Mouse (Mus musculus) hindbrain, embryonic 10.5 days (tissue): ENCODE results near the gene Lrp2. TPM values are rescaled to one million over a fixed set of nuclear protein-coding genes. Genes with fewer than 3 reads are reported as not detected.

ENCODE experiments used
- DNase-seq: peaks from one replicate; pipeline ENCODE4 v3.0.0-alpha.2; 2017; ENCODE audit warnings: low spot score
- H3K27ac ChIP-seq: fragments of 300-500 bp; sonication (generic); 2 replicates; pipeline ENCODE4 v1.5.1; 2016; ENCODE audit warnings: mild to moderate bottlenecking, moderate library complexity
- H3K27me3 ChIP-seq: fragments of 300-500 bp; sonication (generic); 2 replicates; pipeline ENCODE4 v1.6.1; 2016; ENCODE audit warnings: mild to moderate bottlenecking; ENCODE audit not compliant: poor library complexity, insufficient read depth, severe bottlenecking
- H3K36me3 ChIP-seq: fragments of 300-500 bp; sonication (generic); 2 replicates; pipeline ENCODE4 v1.6.1; 2016; ENCODE audit warnings: mild to moderate bottlenecking, moderate library complexity
- H3K4me1 ChIP-seq: fragments of 300-500 bp; sonication (generic); replicated peaks from 2 replicates; pipeline ENCODE4 v1.6.1; 2016; ENCODE audit warnings: mild to moderate bottlenecking
- H3K4me3 ChIP-seq: fragments of 300-500 bp; sonication (generic); 2 replicates; pipeline ENCODE4 v1.5.1; 2016; ENCODE audit warnings: mild to moderate bottlenecking, moderate library complexity
- H3K9me3 ChIP-seq: fragments of 300-500 bp; sonication (generic); 2 replicates; pipeline ENCODE4 v1.6.1; 2016; ENCODE audit warnings: mild to moderate bottlenecking, moderate library complexity
- WGBS: fragments of 180-500 bp; shearing (Covaris S2); methylation state at CpG from one replicate; pipeline ENCODE4 v1.1.7; 2016; 5-methylcytosine and 5-hydroxymethylcytosine counted together
- polyA plus RNA-seq: library from polyadenylated mRNA; unstranded; fragments of >200 nt; fragmentation: Nextera tagmentation; extraction: Ambion mirVana; gene quantifications from 2 replicates; pipeline ENCODE4 v1.2.1, GENCODE M21; 2016

Lrp2 gene
- polyA plus RNA-seq, 1 experiment from 2014 or later: 2.0 TPM

DNA sequence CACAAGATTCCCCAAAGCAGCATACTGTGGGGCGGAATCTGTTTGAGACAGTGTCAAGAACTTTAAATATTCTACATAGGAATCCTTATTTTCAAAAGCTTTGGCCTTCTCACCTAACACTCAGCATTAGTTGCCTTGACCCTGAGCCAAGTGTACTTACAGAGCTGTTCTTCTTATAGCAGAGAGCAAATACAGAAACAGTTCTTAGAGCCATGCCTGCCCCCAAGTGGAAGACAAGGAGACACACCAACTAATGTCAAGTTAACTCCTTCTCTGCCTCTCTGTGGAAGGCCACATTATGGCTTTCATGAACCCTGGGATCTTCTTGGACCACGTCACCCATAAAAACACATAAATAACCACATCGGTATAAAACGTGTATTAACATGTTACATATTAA, 114.0 kb downstream of the Lrp2 start:
- Histone ChIP-seq H3K4me3 (no peak overlapping the region), H3K9me3 (no peaks in the 10 kb centered on the region), H3K4me1 (no peaks in the 10 kb centered on the region), H3K27me3 (no peaks in the 10 kb centered on the region), H3K36me3 (peaks cover 12% of the 10 kb centered on the region), H3K27ac (no peak overlapping the region)
- no peak for DNase-seq
- 88% methylated on average over 4 of the region's 4 CpGs for WGBS

DNA sequence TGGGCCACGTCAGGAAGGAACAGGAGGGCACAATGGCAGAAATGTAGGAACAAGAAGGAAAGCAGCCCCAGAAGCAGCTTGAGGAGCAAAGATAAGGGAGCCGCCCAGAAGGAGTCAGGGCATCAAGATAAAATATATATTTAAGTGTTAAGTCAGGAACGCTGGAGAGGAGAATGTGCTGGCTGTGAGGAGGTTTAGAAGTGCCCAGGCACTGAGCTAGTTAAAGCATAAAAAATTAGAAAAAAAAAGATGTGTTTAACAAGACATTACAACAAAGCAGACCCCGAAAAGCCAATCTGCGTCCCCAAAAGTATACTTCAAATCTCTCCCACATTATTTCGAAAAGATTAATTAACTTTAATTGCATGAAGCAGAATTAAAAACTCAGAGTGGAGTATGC, 122.3 kb downstream of the Lrp2 start:
- Histone ChIP-seq H3K4me1 (no peaks in the 10 kb centered on the region), H3K9me3 (no peaks in the 10 kb centered on the region), H3K27ac (no peak overlapping the region), H3K36me3 (peaks cover 34% of the 10 kb centered on the region), H3K4me3 (no peak overlapping the region), H3K27me3 (no peaks in the 10 kb centered on the region)
- DNase-seq: no peak
- 91% methylated on average over 6 of the region's 6 CpGs for WGBS

DNA sequence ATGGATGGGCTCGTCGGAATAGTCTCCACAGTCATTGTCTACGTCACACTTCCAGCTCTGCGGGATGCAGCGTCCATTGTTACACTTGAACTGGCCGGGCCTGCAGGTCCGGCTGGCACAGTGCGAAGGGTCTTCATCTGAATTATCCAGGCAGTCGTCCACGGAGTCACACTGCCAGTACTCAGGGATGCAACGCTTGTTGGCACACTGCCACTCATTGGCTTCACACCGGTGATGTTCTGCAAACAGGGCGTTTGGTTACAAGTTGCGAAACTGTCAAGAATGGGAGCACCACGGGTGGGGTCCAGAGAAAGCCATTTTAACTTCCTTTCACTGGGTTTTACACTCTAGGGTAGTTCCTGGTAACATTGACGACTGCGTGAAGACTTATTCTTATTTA, 126.4 kb downstream of the Lrp2 start:
- 92% methylated on average over 17 of the region's 17 CpGs for WGBS
- peaks cover 33% of the 10 kb centered on the region for H3K36me3 ChIP-seq
- DNase-seq: no peak
- H3K4me1 ChIP-seq: no peaks in the 10 kb centered on the region
- H3K27me3 ChIP-seq: no peaks in the 10 kb centered on the region
- no peak overlapping the region for H3K4me3 ChIP-seq
- no peaks in the 10 kb centered on the region for H3K9me3 ChIP-seq
- H3K27ac ChIP-seq: no peak overlapping the region

DNA sequence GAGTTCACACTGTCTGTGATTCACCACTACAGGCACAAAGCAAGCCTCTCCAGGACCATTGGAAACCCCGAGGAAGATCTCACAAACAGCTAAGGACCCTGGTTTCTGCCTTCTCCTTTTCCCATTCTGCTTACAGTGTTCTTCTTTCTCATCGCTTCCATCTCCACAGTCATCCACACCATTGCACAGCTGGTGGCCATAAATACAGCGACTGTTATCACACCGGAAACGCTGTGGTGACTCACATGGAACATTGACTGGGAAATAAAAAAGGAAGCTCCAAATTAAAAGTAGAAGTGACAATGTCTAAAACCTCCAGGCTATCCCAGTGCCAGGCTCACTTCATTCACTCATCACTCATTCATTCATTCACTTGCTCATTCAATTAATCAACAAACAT, 134.7 kb downstream of the Lrp2 start:
- Histone ChIP-seq H3K4me1 (no peaks in the 10 kb centered on the region), H3K9me3 (no peaks in the 10 kb centered on the region), H3K4me3 (no peak overlapping the region), H3K27ac (no peak overlapping the region), H3K27me3 (no peaks in the 10 kb centered on the region), H3K36me3 (peaks cover 36% of the 10 kb centered on the region)
- DNase-seq: no peak
- WGBS: 90% methylated on average over 5 of the region's 5 CpGs

DNA sequence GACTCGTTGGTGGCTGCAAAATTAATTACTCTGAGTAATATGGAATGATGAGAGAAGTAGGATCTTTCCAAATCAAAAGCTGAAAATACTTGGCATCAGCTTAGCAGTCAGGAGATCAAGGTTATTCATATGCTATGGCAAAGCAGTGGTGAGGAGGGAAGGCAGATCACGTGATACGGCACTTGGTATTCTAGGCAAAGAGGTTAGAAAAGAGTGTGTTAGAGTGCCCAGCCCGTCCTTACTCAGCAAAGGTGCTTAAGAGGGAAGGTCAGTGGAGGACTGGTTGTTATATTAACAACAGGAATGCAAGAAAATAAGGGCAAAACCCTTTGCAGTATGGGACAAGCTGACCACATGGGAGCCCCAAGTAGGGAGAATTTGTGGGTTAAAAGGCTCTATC, 137.3 kb downstream of the Lrp2 start:
- Histone ChIP-seq H3K4me3 (no peak overlapping the region), H3K9me3 (no peaks in the 10 kb centered on the region), H3K4me1 (no peaks in the 10 kb centered on the region), H3K36me3 (peaks cover 20% of the 10 kb centered on the region; the same call in 1 of the 2 replicates), H3K27me3 (no peaks in the 10 kb centered on the region), H3K27ac (no peak overlapping the region)
- 91% methylated on average over 4 of the region's 4 CpGs for WGBS
- no peak for DNase-seq

DNA sequence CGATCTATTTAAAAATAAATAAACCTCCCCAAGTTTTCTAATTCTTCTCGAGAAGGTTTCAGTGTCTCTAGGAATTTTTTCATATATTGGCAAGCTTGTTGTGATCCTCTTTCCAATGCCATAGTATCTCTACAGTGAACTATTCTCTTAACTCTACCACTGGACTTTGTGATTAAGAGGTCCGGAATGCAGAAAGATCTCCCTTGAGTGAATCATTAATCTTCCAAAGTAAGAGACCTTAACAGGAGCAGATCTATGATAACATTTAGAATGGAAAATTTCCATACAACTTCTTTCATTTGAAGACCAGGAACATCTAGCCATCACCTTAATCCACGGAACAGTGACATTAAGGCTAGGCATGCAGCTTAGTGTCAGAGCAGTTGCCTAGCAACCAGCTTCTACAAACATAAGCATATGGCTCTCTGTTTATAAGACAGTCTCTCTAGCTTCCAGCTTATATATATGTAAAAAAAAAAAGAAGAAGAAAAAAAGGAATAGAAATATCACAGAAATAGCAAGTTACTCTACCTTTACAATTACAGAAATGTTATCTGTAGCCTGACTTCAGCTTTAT, 139.9 kb downstream of the Lrp2 start:
- Histone ChIP-seq H3K4me3 (no peak overlapping the region), H3K27me3 (no peaks in the 10 kb centered on the region), H3K36me3 (peaks cover 19% of the 10 kb centered on the region; the same call in 1 of the 2 replicates), H3K4me1 (no peaks in the 10 kb centered on the region), H3K9me3 (no peaks in the 10 kb centered on the region), H3K27ac (no peak overlapping the region)
- 82% methylated on average over 4 of the region's 4 CpGs for WGBS
- no peak for DNase-seq

DNA sequence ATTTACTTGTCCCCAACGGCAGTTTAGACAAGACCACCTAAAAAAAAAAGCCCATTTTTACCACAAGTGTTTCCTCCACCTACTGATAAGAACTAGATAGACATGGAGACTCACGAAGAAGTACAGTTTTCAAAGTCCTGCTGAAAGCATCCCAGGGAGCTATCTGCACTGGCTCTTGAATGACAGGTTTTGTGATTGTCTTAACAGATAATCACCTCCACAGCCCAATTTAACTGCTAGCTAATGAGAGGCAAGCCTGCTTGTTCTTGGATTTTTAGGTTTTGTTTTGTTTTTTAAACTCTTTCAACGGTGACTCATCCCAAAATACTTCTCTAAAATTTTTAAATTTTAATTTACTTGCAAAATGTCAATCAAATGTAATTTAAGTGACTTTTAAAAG, 144.2 kb downstream of the Lrp2 start:
- no peak overlapping the region for H3K27ac ChIP-seq
- no peaks in the 10 kb centered on the region for H3K9me3 ChIP-seq
- no peaks in the 10 kb centered on the region for H3K27me3 ChIP-seq
- H3K36me3 ChIP-seq: peaks cover 16% of the 10 kb centered on the region
- 79% methylated on average over 3 of the region's 3 CpGs for WGBS
- no peak for DNase-seq
- no peaks in the 10 kb centered on the region for H3K4me1 ChIP-seq
- no peak overlapping the region for H3K4me3 ChIP-seq

DNA sequence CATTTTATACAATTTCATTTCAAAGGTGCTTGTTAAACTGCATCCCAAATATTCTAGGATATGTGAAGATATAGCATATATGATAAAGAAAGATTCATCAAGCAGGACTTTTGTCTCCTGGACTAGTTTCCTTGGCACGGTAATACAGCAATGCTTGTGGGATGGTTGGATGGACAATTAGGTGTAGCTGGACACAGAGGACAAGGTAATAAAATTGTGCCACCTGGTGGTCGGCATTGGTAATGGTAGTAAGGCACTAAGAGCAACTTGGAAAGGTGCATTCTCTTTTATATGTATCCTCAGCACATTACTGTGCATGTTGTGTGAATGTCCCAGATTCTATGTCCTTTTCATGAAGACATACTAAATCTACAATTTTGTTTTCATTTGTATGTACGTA, 157.7 kb downstream of the Lrp2 start:
- no peaks in the 10 kb centered on the region for H3K9me3 ChIP-seq
- peak; percentile 68 for DNase-seq
- H3K27me3 ChIP-seq: no peaks in the 10 kb centered on the region
- whole genome bisulfite sequencing: 39% methylated on average over 3 of the region's 3 CpGs
- no peak overlapping the region for H3K4me3 ChIP-seq
- H3K4me1 ChIP-seq: no peaks in the 10 kb centered on the region
- peaks cover 19% of the 10 kb centered on the region; the same call in 1 of the 2 replicates for H3K36me3 ChIP-seq
- H3K27ac ChIP-seq: no peak overlapping the region

DNA sequence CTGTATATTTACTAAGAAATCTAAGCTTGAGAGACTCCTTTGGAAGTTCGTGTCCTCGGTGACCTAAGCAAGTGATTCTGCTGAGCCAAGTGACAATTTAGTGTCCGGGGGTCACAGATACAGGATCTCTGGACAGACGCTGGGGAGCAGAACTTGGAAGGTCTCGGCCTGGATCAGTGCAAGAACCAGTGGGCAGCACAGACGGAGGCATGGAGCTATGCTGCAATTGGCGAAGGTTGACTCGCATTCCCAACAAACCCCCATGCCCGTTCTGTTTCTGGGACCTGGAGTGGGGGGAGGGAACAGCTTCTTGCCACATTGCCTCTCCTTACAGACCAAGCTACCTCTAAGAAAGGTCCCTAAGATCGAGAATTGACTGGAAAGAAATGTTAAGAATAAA, 158.7 kb downstream of the Lrp2 start:
- Histone ChIP-seq H3K27me3 (no peaks in the 10 kb centered on the region), H3K4me3 (no peak overlapping the region), H3K9me3 (no peaks in the 10 kb centered on the region), H3K36me3 (peaks cover 9% of the 10 kb centered on the region; the same call in 1 of the 2 replicates), H3K27ac (no peak overlapping the region), H3K4me1 (no peaks in the 10 kb centered on the region)
- 91% methylated on average over 10 of the region's 10 CpGs for WGBS
- no peak for DNase-seq

DNA sequence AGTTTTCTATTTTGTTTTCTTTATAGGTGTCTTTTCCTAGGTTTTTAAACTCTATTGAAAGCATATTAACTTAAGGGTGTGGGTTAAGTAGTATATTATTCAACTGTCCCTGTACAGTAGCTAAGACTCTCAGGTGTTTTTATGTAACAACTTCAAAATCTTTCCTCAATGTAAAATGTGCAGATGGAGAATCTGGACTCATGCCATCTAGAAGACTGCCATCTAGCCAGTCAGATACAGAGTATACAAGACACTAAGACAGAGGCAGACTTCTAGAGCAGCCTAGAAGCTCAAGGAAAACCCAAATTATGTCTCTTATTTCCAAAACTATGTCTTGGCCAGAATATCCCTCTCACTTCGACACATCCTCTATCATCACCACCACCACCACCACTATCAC, 159.8 kb downstream of the Lrp2 start:
- H3K27me3 ChIP-seq: no peaks in the 10 kb centered on the region
- no peaks in the 10 kb centered on the region for H3K4me1 ChIP-seq
- no peaks in the 10 kb centered on the region for H3K9me3 ChIP-seq
- H3K36me3 ChIP-seq: peaks cover 5% of the 10 kb centered on the region; the same call in 1 of the 2 replicates
- DNase-seq: no peak
- H3K27ac ChIP-seq: no peak overlapping the region
- 95% methylated on average over 1 of the region's 1 CpGs for WGBS
- H3K4me3 ChIP-seq: no peak overlapping the region

DNA sequence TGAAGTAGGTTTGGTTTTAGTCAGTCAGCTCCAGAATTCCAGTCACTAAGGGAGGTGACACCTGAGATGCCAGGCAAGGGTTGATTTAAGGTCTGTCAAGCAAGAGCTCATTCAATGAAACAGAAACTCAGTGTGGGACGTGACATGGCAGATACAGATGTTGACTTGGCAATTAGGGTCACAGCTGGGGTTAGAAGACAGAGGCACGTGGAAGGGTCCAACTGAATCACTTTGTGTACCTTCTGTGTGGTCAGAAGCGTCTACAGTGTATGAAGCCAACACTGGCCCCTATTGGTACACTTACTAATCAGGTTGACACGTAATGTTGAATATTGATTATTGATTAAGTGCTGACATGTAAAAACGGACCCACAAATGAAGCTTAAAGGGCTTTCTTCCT, 161.0 kb downstream of the Lrp2 start:
- H3K4me1 ChIP-seq: no peaks in the 10 kb centered on the region
- no peak overlapping the region for H3K27ac ChIP-seq
- peaks cover 9% of the 10 kb centered on the region for H3K27me3 ChIP-seq
- no peak overlapping the region for H3K4me3 ChIP-seq
- no peaks in the 10 kb centered on the region for H3K9me3 ChIP-seq
- DNase-seq: no peak
- WGBS: 63% methylated on average over 5 of the region's 5 CpGs
- H3K36me3 ChIP-seq: 0 out of 2 replicates have a peak, but pooled peaks cover under 1% of the 10 kb centered on the region

DNA sequence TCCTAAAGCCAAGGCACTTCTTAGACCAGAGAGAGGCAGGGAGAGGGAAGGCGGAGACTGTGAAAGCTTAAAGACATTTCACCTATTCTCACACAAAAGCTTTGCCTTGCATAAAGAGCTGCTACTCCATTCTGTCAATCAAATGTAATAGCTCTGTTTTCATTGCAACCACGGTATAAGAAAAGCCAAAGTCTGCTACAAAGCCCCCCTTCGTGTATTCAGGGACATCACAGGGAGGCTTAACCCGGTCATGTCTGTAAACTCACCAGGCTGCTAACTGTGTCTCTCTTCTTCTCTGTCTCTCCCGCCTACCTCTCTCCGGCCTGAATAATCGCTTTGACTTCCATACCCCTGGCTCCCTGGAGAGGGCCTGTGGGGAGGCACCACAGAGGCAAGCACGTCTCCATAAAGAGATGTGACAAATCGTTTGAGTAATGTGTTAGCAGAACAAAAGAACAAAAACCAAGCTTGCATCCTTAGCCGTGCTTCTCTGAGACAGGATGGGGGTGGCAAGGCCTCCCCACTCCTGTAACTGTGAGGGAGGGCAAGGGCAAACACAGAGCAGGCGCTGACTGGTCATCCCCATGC, 167.5 kb downstream of the Lrp2 start:
- Histone ChIP-seq H3K4me1 (peaks cover 28% of the 10 kb centered on the region), H3K4me3 (peak overlapping the region; percentile 25), H3K9me3 (no peaks in the 10 kb centered on the region), H3K27me3 (peaks cover 36% of the 10 kb centered on the region), H3K27ac (peak overlapping the region; percentile 24), H3K36me3 (no peaks in the 10 kb centered on the region)
- peak; percentile 74 for DNase-seq
- WGBS: 3% methylated on average over 11 of the region's 11 CpGs

DNA sequence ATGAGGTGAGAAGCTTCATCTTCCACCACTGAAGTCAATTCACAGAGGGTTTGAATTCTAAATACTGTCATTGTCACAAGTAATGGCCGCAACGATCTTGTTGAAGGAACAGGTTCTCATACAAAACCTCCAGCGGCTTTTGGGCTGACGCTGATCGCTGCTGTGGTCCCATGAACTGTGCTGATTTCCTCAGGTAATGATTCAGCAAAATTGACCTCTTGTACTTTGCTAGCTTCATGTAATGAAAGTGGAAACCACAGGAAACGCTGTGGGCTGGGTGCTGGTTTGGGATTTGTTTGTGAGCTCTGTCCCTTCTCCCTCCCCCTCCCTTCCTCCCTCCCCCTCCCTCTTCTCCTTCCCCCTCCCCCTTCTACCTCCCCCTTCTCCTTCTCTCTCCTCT, 170.8 kb downstream of the Lrp2 start:
- 90% methylated on average over 6 of the region's 6 CpGs for WGBS
- no peaks in the 10 kb centered on the region for H3K36me3 ChIP-seq
- H3K27ac ChIP-seq: no peak overlapping the region
- H3K27me3 ChIP-seq: peaks cover 29% of the 10 kb centered on the region
- DNase-seq: no peak
- H3K4me3 ChIP-seq: no peak overlapping the region
- H3K9me3 ChIP-seq: no peaks in the 10 kb centered on the region
- peaks cover 28% of the 10 kb centered on the region for H3K4me1 ChIP-seq

DNA sequence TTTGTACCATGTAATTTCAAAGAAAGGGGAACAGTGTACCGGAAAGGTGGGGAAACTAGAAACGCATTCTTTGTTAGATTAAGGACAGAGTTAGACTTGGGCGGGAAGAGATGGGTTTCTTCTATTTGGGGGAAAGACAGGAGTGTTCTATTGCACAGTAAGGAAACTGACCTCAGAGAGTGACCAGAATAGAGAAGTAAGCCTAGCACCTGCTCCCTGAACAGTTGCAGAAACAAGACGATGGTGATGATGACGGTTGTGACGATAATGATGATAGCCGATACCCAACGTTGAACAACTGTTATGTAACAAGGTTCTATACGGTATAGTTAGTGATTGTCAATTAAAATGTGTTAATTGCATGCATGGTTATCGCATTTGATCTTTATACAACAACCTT, 171.3 kb downstream of the Lrp2 start:
- H3K27ac ChIP-seq: no peak overlapping the region
- no peak for DNase-seq
- 94% methylated on average over 10 of the region's 10 CpGs for WGBS
- peaks cover 26% of the 10 kb centered on the region for H3K4me1 ChIP-seq
- peaks cover 24% of the 10 kb centered on the region for H3K27me3 ChIP-seq
- no peak overlapping the region for H3K4me3 ChIP-seq
- no peaks in the 10 kb centered on the region for H3K9me3 ChIP-seq
- no peaks in the 10 kb centered on the region for H3K36me3 ChIP-seq
